Mouse (Mus musculus): ENCODE data around the gene Grsf1.

The Grsf1 gene

DNA sequence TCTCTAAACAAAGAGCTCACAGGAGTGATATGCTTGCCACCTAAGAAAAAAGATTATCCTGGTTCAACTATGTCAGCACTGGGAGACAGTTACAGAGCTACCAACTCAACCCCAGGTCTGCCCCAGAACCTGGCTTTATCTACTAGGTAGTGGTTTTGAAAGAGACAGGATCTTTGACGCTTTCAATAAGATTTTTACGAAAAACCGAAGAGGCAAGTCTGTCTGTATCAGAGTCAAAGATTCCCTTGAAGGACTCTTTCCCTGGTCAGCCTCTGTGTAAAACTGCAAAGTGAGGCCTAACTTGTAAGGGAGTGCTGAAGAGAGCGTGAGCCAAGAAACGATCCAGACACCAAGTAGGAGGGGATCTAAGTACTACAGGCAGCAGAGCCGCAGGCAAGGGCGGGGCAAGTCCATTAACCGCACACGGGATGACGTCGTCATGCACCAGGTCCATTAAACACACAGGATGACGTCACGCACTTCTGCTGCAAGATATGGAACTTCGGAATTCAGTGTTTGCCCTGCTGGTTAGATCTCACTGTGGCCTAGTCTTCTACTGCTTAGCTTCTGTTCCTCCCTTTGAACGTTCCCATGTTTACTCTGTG is 12.7 kb upstream of the Grsf1 start:
- no peak for DNase-seq (ENCODE audit: extremely low spot score)

DNA sequence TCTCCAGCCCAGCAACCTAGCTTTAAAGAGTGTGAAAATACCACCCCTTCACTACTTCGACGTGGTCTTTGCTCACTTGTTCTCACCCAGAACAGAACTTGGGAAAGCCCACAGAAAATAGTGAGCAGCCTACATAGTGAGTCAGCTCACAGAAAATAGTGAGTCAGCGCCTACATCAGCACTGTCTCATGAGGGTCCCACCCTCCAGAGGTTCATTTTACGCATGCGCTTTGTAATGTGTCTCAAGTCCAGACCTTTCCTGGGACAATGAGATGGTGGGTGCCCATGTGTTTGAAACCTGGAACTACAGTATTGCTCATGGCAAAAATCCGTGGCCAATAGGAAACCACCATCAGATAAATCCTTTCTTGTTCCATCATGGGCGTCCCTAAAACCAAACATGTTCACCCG is 12.0 kb upstream of the Grsf1 start:
- DNase-seq (ENCODE audit: extremely low spot score) = no peak

- DNase-seq (ENCODE audit: extremely low spot score) = no peak
These were observed 9.9 kb upstream of the Grsf1 start for GRCm38 (mm10) chr5:88685745-88686299.

DNA sequence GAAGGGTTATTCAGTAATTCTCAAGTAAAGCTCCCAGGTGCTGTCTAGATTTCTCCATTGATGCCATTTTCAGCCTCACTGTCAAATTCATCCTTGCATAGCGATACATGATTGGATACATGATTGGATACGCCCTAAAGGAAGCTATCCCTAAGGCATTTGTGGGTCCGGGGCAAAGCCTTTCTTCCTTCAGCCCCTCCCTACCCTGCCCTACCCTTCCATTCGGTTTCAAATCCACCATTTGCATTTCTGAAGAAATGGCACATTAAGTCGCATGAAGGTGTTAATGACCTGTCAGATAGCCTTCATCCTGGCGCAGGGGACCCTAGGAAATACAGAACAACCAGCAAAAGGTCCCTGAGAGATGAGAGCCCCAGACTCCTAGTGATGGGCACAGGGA is 9.3 kb upstream of the Grsf1 start:
- no peak for DNase-seq (ENCODE audit: extremely low spot score)

DNA sequence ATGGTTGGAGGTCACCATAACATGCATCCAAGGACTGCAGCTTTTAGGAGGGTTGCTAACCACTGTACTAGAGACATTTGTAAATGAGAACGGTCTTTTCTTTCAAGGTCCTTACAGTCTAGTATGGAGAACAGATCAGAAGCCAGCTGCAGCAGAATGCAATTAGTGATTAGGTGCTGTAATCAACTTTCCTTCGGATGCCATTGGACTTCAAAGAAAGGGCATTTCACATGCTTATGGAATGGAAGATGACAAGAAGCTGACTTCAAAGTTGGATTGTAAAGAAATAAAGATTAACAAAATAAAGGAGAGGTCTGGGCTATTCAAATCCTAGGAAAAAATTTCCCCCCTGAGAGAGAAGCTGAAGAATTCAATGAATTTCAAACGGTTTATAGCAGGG is 8.3 kb upstream of the Grsf1 start:
- no peak for DNase-seq (ENCODE audit: extremely low spot score)

DNA sequence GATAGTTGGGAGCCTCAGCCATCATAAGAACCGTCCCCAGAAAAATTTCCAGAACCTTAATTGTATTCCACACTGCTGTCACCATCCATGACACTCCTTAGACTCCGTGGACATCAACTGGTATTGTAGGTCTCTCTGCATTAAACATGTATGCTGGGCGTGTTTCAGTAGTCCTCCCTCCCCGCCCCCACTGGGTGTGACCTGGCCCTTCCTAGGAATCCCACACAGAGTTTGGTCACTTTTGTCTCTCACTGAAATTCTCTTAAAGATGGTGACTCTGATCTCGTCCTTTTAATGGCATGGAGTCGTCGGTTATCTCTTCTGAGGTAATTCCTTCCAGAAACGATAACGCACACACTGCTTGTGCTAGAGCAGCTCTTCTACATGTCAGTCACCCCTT is 7.7 kb upstream of the Grsf1 start:
- no peak for DNase-seq (ENCODE audit: extremely low spot score)

DNA sequence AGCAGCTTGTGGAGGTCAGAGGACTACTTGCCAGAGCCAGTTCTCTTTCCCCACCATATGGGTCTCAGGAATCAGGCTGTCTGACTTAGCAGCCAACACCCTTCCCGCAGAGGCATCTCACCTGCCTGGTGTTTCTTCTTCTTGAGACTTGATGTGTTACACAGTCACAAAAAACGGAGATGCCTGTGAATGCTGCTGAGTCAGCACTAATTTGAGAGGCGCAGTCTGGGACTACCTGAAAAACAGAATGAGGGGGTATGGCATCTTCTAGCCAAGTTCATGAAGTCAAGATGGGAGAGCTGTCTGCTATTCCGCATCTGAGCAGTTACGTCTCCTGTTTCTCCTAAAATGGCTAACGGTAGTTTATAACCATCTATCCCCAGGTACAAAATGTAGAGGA is 4.6 kb upstream of the Grsf1 start:
- DNase-seq (ENCODE audit: extremely low spot score) = no peak

DNA sequence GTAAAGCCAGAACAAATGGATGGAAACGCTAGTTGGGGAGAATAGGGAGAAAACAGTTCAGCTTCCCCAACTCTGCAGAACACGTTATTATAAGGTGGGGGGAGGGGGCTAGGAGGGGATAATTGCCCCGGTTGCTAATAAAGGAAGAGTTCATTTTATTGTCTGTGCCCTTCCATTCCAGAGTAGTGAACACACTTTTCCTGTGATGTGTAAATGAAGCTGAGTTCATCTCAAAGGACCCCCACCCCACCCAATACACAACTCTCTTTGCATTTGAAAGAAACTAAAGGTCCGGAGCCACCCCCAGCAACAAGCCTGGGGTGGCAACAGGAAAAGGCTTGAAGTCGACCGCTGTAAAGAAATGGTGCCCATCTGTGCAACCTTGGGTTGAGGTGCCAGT is 3.4 kb upstream of the Grsf1 start:
- DNase-seq (ENCODE audit: extremely low spot score) = no peak

DNA sequence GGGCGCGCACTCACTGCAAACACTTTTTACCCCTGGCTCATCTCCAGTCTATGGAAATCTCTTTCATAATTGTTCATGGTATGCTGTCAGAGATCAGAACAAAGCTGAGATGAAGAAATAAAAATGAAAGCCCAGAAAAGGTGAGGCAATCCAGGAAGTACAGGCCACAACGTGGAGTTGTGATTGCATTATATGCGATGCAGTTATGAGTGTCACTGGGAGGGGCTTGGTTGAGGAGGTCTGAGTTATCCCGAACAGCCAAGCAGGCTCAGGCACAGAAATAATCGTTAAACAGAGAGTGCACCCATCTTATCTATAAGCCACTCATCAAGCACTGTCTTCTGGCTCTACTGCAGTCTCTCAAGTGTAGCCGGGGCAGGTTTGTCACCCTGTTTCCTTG is 3.0 kb upstream of the Grsf1 start:
- DNase-seq (ENCODE audit: extremely low spot score) = no peak

GRCm38 (mm10) chr5:88674703-88675442 is 1.1 kb downstream of the Grsf1 start:
- no peak for DNase-seq (ENCODE audit: extremely low spot score)

DNA sequence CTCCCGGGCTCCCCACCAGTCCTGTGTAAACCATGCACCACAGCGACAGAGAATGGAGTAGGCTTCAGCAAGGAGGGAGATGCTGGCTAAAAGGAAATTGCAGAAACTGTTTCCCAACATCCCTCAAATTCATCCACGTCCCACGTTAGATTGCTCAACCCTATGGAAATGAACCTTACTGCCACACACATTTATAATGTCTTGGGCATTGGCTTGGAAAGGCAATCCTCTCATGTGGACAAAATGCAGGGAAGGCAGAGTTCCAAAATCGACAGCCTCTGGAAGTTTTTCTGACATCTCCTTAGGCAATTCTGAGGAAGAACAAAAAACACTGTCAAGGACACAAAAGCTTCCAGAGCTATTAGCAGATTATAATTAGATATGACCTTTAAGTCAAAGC is 12.1 kb downstream of the Grsf1 start:
- no peak for DNase-seq (ENCODE audit: extremely low spot score)

- DNase-seq (ENCODE audit: extremely low spot score) = no peak
These were observed 12.8 kb downstream of the Grsf1 start for GRCm38 (mm10) chr5:88663151-88663550.

GRCm38 (mm10) chr5:88657868-88658267 is 18.1 kb downstream of the Grsf1 start:
- no peak for DNase-seq (ENCODE audit: extremely low spot score)

GRCm38 (mm10) chr5:88652589-88652988 is 23.4 kb downstream of the Grsf1 start:
- no peak for DNase-seq (ENCODE audit: extremely low spot score)

DNA sequence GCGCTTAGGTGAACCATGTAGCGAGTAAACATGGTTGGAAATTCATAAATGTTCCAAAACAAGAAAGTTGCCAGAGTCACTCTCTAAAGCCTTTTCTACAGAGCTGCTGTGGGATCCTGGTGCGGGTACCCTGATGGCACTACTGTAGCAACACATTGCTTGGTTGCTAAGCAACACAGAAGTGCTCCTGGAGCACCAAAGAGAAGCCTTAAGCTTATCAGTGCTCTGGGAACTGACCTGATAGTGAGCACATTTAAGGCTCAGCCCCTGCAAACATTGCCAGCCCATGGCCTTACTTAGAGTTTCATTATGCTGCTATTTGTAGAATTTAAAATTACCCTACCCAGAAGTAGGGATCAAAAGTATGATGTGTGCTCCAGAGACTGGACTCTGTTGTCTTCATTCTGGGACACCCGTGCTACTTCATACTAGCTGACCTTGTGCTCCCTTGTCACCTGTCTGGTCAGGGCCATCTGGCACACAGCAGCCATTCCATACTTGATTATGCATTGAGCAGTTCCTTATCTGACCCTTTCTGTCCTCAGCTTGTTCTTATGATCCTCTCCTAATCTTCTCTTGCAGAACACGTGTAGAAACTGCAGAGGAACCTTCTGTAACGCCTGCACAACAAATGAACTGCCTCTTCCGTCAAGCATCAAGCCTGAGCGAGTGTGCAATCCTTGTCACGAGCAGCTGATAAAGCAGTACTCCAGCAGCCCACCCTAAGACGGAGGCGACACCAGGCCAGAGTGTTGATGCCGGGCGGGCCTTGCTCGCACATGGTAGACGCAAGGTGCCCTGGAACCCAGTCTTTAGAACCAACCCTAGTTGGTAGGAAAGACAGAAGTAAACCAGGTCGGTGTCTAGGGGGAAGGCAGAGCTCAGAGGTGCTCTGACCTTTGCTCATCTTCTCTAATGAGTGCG is 26.5 kb downstream of the Grsf1 start:
- no peak for DNase-seq (ENCODE audit: extremely low spot score)

DNA sequence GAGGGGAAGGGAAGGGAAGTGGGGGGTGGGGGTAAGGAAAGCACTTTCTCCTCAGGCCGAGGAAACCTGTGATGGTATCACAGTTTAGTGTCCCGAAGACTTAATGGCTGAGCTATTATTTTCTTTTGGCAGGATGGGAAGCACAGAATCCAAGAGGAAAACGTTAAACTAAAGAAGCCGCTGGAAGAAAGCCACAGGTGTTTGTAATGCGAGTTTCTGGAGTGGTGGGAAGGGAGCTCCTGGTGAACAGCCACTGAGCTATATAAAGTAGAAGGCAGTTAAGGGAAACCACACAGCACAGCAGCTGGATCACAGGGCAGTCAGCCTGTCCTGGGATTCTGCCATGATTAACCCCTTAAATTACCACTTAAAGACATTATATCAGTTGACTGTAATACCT is 30.6 kb downstream of the Grsf1 start:
- DNase-seq (ENCODE audit: extremely low spot score) = no peak

GRCm38 (mm10) chr5:88644901-88645300 is 31.1 kb downstream of the Grsf1 start:
- DNase-seq (ENCODE audit: extremely low spot score) = no peak

DNA sequence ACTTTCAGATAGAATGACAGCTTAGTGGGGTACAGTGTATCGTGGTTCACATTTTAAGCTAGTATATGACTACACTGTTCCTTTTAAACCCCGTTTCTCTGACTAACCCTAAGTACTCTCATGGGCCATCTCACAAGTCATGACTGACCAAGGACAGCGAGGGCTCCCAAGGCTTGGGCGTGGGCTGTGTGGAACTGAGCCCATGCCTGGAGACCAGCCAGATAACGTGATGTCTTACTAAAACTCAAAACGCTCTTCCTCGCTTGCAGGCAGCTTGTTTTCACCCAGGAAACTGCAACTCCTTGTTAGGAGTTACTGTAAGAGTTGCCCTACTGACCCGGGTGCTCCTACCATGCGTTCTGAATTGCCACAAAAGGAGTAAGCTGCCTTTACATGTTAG is 32.5 kb downstream of the Grsf1 start:
- no peak for DNase-seq (ENCODE audit: extremely low spot score)

DNA sequence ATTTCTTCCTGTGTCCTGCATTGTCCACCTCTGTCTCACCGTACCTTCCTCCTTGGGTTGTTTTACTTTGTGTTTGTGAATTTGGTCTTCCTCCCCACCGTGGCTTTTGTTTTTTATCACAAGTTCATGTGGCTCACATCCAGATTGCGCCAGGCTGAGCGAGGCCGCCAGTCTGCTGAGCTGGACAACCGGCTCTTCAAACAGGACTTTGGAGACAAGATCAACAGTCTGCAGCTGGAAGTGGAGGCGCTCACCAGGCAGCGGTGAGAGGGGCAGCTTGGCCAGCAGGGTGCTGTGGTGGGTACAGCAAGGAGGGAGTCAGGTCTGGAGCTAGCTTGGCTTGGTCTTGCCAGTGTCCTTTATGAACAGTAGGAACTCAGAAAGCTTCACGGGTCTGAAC is 33.2 kb downstream of the Grsf1 start:
- no peak for DNase-seq (ENCODE audit: extremely low spot score)

DNA sequence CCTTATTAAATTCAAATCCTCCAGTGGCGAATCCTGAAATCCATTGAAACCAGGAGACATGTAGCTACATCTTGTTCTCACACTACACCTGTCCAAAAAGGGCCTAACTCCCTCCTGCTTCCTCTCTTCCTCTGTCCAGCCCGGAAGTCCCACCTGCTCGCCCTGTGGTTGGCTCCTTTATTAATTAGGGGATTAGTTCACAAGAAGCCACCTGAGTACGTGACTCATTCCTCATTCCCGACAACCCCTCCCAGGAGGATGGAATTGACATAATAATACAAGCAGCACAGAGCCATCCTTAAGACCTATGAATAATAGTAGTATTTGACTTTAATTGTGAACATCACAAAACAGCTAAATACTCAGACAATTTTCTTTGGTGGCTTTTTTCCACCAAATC is 41.9 kb downstream of the Grsf1 start:
- DNase-seq (ENCODE audit: extremely low spot score) = no peak

DNA sequence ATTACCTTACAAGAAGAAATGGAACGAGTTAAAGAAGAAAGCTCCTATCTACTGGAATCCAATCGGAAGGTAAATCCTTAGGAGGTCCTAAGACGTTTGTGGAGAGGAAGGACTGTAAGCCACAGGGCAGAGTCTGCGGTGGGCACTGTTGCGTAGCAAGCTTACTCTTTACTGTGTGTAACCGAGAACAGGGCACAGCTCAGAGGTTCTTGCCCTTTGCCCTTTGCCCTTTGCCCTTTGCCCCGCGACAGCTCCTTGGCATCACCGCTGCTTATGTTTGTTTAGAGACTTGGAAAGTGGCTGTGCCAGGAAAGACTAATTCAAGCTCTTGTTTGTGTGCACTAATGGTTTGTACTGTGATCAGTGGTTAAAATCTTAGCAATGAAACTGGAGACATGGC is 43.5 kb downstream of the Grsf1 start:
- no peak for DNase-seq (ENCODE audit: extremely low spot score)

DNA sequence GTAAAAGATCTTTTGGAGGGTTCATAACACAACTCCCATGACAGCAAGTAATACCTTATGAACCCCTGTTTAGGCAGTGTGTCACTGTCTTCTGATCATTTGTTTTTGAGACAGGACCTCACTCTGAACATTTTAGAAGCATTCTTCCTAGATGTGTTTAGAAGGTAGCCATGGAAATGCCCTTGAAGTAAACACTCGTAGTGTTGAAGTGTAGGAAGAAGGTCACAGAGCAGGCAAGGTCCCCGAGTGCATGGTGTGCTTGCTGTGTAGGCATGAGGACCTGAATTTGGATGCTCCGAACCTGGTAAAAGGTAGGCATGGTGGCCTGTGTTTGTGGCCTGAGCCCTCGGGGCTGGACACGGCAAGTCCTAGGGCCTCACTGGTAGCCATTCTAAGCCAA is 44.4 kb downstream of the Grsf1 start:
- no peak for DNase-seq (ENCODE audit: extremely low spot score)

- no peak for DNase-seq (ENCODE audit: extremely low spot score)
These were observed 45.1 kb downstream of the Grsf1 start for GRCm38 (mm10) chr5:88630883-88631282.
